Mouse (Mus musculus) ES-Bruce4 (cell line): Measurements from ENCODE around the gene Dnajc7. TPM values are rescaled to one million over a fixed set of nuclear protein-coding genes. Genes with fewer than 3 reads are reported as not detected.
A peak's percentile ranks its signal among the peaks of the same experiment; 100 is the strongest.

ENCODE experiments used
- H3K27ac ChIP-seq: 2 replicates; pipeline ENCODE4 v1.5.1; 2012; ENCODE audit warnings: low read length, inconsistent platforms; ENCODE audit not compliant: insufficient read depth
- H3K27me3 ChIP-seq: 2 replicates; pipeline ENCODE4 v1.6.1; 2012; ENCODE audit warnings: mild to moderate bottlenecking, low read length, inconsistent platforms; ENCODE audit not compliant: control insufficient read depth, poor library complexity, insufficient read depth, severe bottlenecking
- H3K36me3 ChIP-seq: 2 replicates; pipeline ENCODE4 v1.6.1; 2012; ENCODE audit warnings: inconsistent platforms, mild to moderate bottlenecking, low read length, moderate library complexity; ENCODE audit not compliant: control insufficient read depth, poor library complexity, insufficient read depth, severe bottlenecking
- H3K4me1 ChIP-seq: one replicate; pipeline ENCODE4 v1.8.1; 2011; ENCODE audit warnings: low read length; ENCODE audit not compliant: control insufficient read depth, insufficient read depth
- H3K4me3 ChIP-seq: 2 replicates; pipeline ENCODE4 v1.5.1; 2011; ENCODE audit warnings: low read depth, mild to moderate bottlenecking, low read length
- H3K9ac ChIP-seq: 2 replicates; pipeline ENCODE4 v1.6.1; 2012; ENCODE audit warnings: low read depth, mild to moderate bottlenecking, inconsistent platforms; ENCODE audit not compliant: poor library complexity, severe bottlenecking
- H3K9me3 ChIP-seq: replicated peaks from 2 replicates; pipeline ENCODE4 v1.6.1; 2012; ENCODE audit warnings: mild to moderate bottlenecking, low read length, inconsistent platforms; ENCODE audit not compliant: control insufficient read depth, poor library complexity, insufficient read depth, severe bottlenecking
- CTCF ChIP-seq: IDR thresholded peaks from one replicate; pipeline ENCODE4 v1.8.1; 2011; ENCODE audit warnings: low read depth, low read length
- EP300 ChIP-seq: IDR thresholded peaks from 2 replicates; pipeline ENCODE4 v1.6.1; 2011; ENCODE audit warnings: low read depth, low read length; ENCODE audit not compliant: insufficient read depth
- POLR2A ChIP-seq: IDR thresholded peaks from one replicate; pipeline ENCODE4 v1.8.1; 2011; ENCODE audit warnings: low read length; ENCODE audit not compliant: insufficient read depth
- polyA plus RNA-seq: library from polyadenylated mRNA; stranded (reverse); fragments of >200 nt; gene quantifications from 2 replicates; pipeline ENCODE4 v1.2.4, GENCODE M21; 2011; ENCODE audit warnings: low read depth; ENCODE audit not compliant: missing spikeins, insufficient read depth, insufficient read length

Gene Dnajc7
- polyA plus RNA-seq, 1 experiment, result 369 TPM

DNA sequence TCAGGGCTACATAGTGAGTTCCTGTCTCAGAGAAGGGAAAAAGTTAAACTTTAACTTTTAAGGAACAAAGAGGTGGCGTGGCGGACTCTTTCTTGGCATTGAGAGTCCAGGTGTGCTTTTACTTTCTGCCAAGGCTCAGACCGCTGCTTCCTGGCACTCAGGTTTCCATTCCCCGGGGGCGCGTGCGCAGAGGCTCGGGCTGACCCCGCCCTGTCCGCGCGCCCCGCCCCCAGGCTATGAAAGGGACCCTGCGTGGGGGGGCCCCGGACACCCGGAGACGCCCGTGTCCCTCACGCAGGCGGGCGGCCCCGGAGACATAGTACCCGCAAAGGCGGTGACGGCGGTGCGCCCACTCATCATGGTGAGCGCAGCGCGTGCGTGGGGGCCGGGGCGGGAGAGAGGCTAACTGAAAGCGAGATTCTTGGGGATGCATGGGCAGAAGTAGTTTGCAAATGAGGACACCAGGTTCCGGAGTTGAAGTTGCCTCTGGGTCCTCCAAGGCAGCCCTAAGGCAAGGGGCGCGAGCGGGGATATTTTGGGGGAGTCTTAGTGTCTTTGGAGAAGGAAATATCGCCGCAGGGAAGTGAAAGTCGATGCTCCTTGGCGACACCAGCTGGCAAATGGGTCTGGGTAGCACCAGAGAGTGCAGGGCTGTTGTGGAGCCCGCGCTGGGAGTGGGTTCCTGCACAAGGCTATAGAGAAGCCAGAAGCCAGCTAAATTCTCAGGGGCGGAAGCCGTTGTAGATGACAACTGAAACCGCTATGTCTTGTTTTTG lies 45.1 kb downstream of the Dnajc7 start, which contains the start of gene Cnp:
TSS of gene Cnp (plus strand) at position 197 of the 776 bp plus-strand sequence.
- H3K9ac ChIP-seq, result peak within 1 kb of the TSS; percentile 59
- no peak for TF ChIP-seq POLR2A
- no peak for TF ChIP-seq CTCF
- no peak for TF ChIP-seq EP300

DNA sequence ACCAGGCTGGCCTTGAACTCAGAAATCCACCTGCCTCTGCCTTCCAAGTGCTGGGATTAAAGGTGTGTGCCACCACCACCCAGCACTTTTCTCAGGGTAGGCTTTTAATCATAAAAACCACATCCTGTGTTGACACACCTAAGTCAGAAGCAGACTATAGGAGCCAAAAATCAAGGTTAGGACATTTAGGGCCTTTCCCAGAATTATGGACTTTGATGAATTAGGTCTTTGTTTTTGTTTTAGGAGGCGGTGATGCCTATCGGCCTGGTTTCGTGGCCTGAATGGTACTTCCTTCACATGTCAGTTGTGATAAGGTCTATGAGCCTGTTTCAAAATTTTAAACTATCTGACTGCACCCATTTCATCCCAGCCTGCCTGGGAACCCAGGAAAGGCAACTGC lies 45.8 kb downstream of the Dnajc7 start:
- H3K27me3 ChIP-seq, result no peaks in the 10 kb centered on the region
- H3K36me3 ChIP-seq, result no peaks in the 10 kb centered on the region
- no peak for TF ChIP-seq POLR2A
- no peak for TF ChIP-seq EP300
- TF ChIP-seq CTCF, result no peak
- H3K9ac ChIP-seq, result peak overlapping the region; percentile 59; the same call in 1 of the 2 replicates
- 0 out of 2 replicates have a peak overlapping the region, but pooled peaks have one; percentile 13 for H3K4me3 ChIP-seq
- H3K4me1 ChIP-seq, result no peaks in the 10 kb centered on the region
- no peaks in the 10 kb centered on the region for H3K9me3 ChIP-seq
- H3K27ac ChIP-seq, result no peak overlapping the region

More for the DNA sequence above, 45.1 kb downstream of the Dnajc7 start, which contains the start of gene Cnp:
- no peaks in the 10 kb centered on the region for H3K9me3 ChIP-seq
- peak within 1 kb of the TSS; percentile 57 for H3K4me3 ChIP-seq
- H3K4me1 ChIP-seq, result no peaks in the 10 kb centered on the region
- H3K27ac ChIP-seq, result no peak within 1 kb of the TSS
- H3K27me3 ChIP-seq, result no peaks in the 10 kb centered on the region
- no peaks in the 10 kb centered on the region for H3K36me3 ChIP-seq

GRCm38 (mm10) chr11:100571202-100571567 lies 48.8 kb downstream of the Dnajc7 start:
- Histone ChIP-seq H3K36me3 (no peaks in the 10 kb centered on the region), H3K4me1 (no peaks in the 10 kb centered on the region), H3K27me3 (no peaks in the 10 kb centered on the region), H3K9me3 (no peaks in the 10 kb centered on the region), H3K4me3 (no peak overlapping the region), H3K9ac (no peak overlapping the region), H3K27ac (no peak overlapping the region)
- no peak for TF ChIP-seq CTCF
- no peak for TF ChIP-seq EP300
- TF ChIP-seq POLR2A, result no peak

- Histone ChIP-seq H3K27ac (no peak overlapping the region), H3K9me3 (no peaks in the 10 kb centered on the region), H3K27me3 (no peaks in the 10 kb centered on the region), H3K4me3 (no peak overlapping the region), H3K36me3 (no peaks in the 10 kb centered on the region), H3K9ac (no peak overlapping the region), H3K4me1 (no peaks in the 10 kb centered on the region)
- TF ChIP-seq CTCF, result peak; percentile 77
- TF ChIP-seq POLR2A, result no peak
Observed at GRCm38 (mm10) chr11:100570430-100571201, 49.4 kb downstream of the Dnajc7 start.

- Histone ChIP-seq H3K27me3 (no peaks in the 10 kb centered on the region), H3K27ac (no peak overlapping the region), H3K4me1 (no peaks in the 10 kb centered on the region), H3K4me3 (no peak overlapping the region), H3K9ac (no peak overlapping the region), H3K36me3 (no peaks in the 10 kb centered on the region), H3K9me3 (no peaks in the 10 kb centered on the region)
- TF ChIP-seq CTCF, result no peak
- no peak for TF ChIP-seq EP300
- TF ChIP-seq POLR2A, result no peak
Observed at GRCm38 (mm10) chr11:100569789-100570188, 50.2 kb downstream of the Dnajc7 start.

GRCm38 (mm10) chr11:100568692-100569091 lies 51.3 kb downstream of the Dnajc7 start:
- H3K9me3 ChIP-seq, result no peaks in the 10 kb centered on the region
- no peaks in the 10 kb centered on the region for H3K4me1 ChIP-seq
- no peak overlapping the region for H3K9ac ChIP-seq
- no peaks in the 10 kb centered on the region for H3K36me3 ChIP-seq
- no peak overlapping the region for H3K27ac ChIP-seq
- TF ChIP-seq POLR2A (no peak), CTCF (no peak), EP300 (no peak)
- no peaks in the 10 kb centered on the region for H3K27me3 ChIP-seq
- no peak overlapping the region for H3K4me3 ChIP-seq
